Mouse (Mus musculus) cerebellum, adult 9-11 months (tissue): ENCODE data around the gene Mms22l.
"Not testable (repeated sequence)": the region's sequence is repeated elsewhere in the genome, so short reads cannot be mapped to it uniquely, and the experiment has no call there.

Experiments
- DNase-seq: peaks from one replicate; pipeline ENCODE4 v3.0.0; 2022

Mms22l gene

DNA sequence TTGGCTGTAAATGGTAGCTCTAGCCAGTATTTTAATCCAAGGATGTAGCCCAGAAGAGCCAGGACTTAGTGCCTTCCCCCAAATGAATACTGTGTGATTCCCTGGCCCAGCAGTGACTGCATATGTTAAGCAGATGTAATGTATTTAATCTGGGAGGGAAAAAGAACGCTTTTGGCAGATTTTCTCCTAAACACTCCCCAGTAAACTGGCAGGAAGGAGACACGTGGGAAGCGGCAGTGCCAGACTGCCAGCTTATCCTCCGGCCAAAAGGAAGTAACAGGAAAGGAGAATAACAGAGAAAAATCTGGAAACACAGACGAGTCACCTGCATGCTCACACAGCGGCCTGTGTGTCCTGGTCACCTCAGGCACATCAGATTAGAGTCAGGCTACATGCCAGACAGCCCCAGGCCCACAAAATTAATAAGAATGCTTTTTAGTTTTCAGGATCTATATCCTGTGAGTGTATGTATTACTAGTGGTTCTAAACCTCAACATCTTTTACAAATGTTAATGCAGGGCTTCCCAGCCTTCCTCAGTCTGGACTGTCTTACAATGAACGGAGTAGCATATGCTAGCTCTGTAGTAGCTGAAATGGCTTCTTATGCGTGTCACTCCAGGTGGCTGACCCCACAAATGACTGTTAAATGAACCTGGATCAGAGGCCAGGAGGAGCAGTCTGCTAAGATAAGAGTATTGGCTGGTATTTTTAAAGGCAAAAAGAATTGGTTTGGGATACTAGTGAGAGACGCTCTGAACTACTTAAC, 125.4 kb downstream of the Mms22l start:
- DNase-seq, result peak; percentile 66

DNA sequence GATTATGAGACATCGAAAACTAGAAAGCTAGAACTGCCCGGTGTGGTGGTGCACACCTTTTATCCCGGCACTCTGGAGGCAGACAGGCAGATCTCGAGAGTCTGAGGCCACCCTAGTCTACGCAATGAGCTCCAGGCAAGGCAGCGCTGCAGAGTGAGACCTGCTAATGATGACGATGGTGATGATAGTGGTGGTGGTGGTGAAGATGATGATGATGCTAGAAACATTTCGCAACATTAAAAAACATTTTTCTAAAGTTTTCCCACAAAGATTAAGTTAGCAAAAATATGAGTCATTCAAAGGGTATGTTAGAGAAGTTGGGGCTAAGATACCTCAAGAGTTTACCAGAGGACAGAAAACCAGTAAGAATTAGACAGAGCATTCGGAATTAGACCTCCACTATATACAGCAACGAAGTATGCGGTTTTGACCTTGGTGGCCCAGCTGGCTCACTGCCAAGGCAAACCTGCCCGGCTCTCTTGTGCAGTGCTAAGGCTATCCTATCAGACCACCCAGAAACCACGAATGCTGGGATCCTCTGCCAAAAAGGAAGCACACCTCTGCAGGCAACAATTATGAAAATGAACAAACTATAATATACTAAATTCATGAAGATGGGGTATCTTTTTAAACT, 129.8 kb downstream of the Mms22l start:
- no peak for DNase-seq

DNA sequence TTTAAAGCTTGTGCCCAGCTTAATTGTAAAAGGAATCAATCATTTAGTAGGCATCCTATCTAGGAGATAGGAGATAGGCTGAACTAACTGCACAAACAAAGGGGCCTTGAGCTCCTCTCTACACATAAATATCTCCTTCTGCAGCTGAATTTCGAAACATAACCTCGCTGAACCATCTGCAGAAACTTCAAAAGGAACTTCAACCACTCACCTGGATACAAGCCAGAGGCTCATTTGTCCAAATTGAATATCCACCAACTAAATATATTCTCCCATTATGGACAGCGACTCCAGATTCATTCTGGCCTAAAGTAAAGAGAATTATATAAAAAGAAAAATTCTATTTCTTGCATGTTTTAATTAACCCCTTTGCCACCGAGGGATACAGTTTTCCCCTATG, 130.4 kb downstream of the Mms22l start:
- DNase-seq, result no peak

DNA sequence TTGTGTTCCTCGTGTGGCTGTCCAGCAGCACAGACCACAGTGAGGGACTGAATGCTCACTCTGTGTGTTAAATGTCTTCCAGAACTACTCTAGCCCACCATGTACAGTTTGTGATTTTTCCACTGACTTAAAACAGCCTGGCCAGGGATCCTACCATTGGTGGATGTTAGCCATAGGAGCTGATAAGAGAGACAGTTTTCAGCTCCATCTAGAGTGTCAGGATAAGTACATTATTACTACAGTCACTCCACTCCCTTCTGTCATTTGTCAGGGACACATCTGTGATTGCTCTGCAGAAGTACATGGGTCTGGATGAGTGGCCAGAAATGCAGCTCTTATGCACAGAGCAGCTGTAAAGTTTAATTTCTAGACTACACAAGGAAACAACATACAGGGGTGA, 131.6 kb downstream of the Mms22l start:
- DNase-seq, result no peak

DNA sequence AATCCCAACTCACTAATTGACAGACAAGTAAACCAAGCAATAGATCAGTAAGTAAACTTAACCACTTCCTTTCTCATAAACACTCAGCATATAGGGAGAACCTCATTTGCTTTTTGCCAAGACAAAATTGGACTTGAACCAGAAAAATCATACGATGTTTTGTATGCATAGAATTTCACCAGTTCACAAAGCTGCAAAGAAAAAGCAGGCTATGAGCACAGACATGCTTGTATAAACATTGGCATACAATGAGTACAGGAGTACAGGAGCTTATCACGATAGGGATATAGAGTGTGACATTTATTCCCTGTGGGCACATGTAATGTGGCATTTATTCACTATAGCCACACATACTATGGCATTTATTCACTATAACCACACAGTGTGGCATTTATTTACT, 134.2 kb downstream of the Mms22l start:
- DNase-seq, result no peak

DNA sequence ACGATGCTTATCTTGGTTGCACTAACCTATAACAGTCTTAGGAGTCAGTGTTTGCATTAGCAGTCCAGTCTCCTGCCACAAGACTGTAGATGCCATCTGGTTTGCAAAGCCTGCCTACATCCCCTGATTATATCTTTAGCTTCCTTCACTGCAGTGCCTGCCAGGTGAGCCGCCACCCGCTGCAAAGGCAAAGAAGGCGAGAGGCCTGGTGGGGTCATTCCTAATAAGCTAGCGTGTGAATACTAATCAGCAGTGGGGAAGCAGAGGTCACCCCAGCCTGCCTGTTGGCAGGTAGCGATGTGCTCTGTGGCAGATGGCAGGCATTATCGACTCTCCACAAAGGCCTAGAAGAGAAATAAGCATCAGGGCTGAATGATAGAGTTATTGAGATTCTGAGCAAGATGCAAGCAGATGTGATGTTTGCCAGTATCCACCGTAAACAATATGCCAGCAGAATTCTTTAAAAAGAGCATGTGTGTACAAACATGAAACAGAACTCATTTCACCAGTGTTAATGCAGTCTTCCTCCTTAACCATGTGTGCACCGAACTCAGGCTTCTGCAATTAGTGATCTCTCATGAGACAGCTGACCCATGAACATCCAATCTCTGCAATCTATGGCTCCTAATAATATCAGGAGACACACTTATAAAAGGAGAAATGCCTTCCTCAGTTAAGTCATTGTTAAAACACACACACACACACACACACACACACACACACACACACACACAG, 135.1 kb downstream of the Mms22l start:
- DNase-seq, result peak; percentile 73

DNA sequence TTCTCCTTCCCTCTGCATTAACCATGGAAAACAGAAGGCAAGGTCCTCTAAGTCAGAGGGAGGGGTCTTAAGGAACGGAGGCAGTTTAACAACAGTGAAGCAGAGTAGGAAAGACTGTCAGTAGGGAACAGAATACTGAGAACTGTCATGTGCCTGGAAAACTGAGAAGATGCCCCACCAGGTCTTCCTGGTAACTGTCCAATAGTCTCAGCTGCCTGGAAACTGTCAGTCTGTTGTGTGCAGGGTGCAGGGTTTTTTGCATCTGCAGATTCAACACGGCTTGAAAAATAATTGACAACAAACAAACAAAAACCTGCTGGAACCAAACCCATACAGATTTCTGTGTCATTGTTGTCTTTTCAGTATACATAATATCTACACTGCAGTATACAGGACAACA, 146.1 kb downstream of the Mms22l start:
- no peak for DNase-seq

DNA sequence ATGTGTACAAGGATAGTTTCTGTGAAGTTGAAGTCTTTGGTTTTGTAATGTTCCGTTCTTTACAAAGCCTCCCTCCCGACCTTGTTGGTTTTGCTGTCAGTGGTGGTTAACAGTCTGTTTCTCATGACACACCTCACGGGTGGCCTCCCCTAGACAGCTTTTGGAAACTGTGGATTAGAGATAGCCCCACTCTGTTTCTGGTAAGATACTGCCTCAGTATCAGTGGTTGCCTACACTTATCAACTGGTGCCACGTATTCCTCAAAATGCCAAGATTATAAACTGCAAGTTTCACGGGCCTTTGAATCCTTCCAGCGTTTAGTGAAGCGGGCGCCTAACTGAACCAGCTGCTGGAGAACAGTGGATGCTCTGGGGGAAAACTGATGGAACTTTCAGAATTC, 148.5 kb downstream of the Mms22l start:
- not testable (repeated sequence) for DNase-seq
